Mouse (Mus musculus) lung, adult 2 months (tissue): ENCODE results near the gene Gm49387. TPM values are rescaled to one million over a fixed set of nuclear protein-coding genes. Genes with fewer than 3 reads are reported as not detected.

Experiments used
- DNase-seq: peaks from one replicate; pipeline ENCODE4 v3.0.0; 2022
- H3K4me1 ChIP-seq: fragments of 200-500 bp; 2 replicates; pipeline ENCODE4 v1.6.1; 2011; ENCODE audit warnings: low read length; ENCODE audit not compliant: control insufficient read depth, insufficient read depth
- H3K4me3 ChIP-seq: fragments of 200-500 bp; replicated peaks from 2 replicates; pipeline ENCODE3; 2011; ENCODE audit warnings: low read depth, mild to moderate bottlenecking, control low read depth, low read length; ENCODE audit errors: extremely low read depth
- CTCF ChIP-seq: fragments of 200-500 bp; IDR thresholded peaks from 2 replicates; pipeline ENCODE4 v1.5.1; 2011; ENCODE audit warnings: mild to moderate bottlenecking, low read length, control low read depth; ENCODE audit not compliant: insufficient read depth
- POLR2A ChIP-seq: fragments of 200-500 bp; IDR thresholded peaks from 2 replicates; pipeline ENCODE4 v1.6.1; 2011; ENCODE audit warnings: low read depth, mild to moderate bottlenecking, control low read depth, low read length, borderline replicate concordance; ENCODE audit errors: extremely low read depth
- WGBS: fragments of 180-500 bp; shearing (Covaris S2); methylation state at CpG from one replicate; pipeline ENCODE4 v1.1.7; 2018; 5-methylcytosine and 5-hydroxymethylcytosine counted together
- polyA plus RNA-seq: library from polyadenylated mRNA; depleted of rRNA; stranded (reverse); fragments of >200 nt; gene quantifications from 2 replicates; pipeline ENCODE4 v1.2.3, GENCODE M21; 2012

Gene Gm49387
- polyA plus RNA-seq, 1 experiment, result not detected

GRCm38 (mm10) chr14:31654816-31655215 is 14.1 kb upstream of the Gm49387 start:
- Histone ChIP-seq H3K4me1 (peaks cover 5% of the 10 kb centered on the region), H3K4me3 (no peak overlapping the region)
- DNase-seq, result no peak
- 85% methylated on average over 5 of the region's 5 CpGs for WGBS
- no peak for TF ChIP-seq CTCF
- no peak for TF ChIP-seq POLR2A

GRCm38 (mm10) chr14:31653101-31653875 is 12.6 kb upstream of the Gm49387 start:
- DNase-seq, result no peak
- peaks cover 2% of the 10 kb centered on the region; the same call in 1 of the 2 replicates for H3K4me1 ChIP-seq
- no peak overlapping the region for H3K4me3 ChIP-seq
- TF ChIP-seq POLR2A (no peak), CTCF (no peak)
- WGBS, result 71% methylated on average over 14 of the region's 14 CpGs

- TF ChIP-seq CTCF (no peak), POLR2A (no peak)
- WGBS, result 56% methylated on average over 1 of the region's 1 CpGs
- Histone ChIP-seq H3K4me3 (no peak overlapping the region), H3K4me1 (peaks cover 2% of the 10 kb centered on the region; the same call in 1 of the 2 replicates)
- DNase-seq, result no peak
Observed at GRCm38 (mm10) chr14:31652624-31653023, 11.9 kb upstream of the Gm49387 start.

GRCm38 (mm10) chr14:31652106-31652505 is 11.4 kb upstream of the Gm49387 start:
- WGBS, result 51% methylated on average over 5 of the region's 5 CpGs
- Histone ChIP-seq H3K4me1 (no peaks in the 10 kb centered on the region), H3K4me3 (no peak overlapping the region)
- no peak for TF ChIP-seq CTCF
- TF ChIP-seq POLR2A, result no peak
- no peak for DNase-seq

GRCm38 (mm10) chr14:31651206-31651605 is 10.5 kb upstream of the Gm49387 start:
- H3K4me3 ChIP-seq, result no peak overlapping the region
- TF ChIP-seq POLR2A, result no peak
- no peak for TF ChIP-seq CTCF
- WGBS, result 64% methylated on average over 7 of the region's 7 CpGs
- no peak for DNase-seq
- no peaks in the 10 kb centered on the region for H3K4me1 ChIP-seq

- Histone ChIP-seq H3K4me3 (no peak overlapping the region), H3K4me1 (no peaks in the 10 kb centered on the region)
- TF ChIP-seq CTCF (no peak), POLR2A (no peak)
- no peak for DNase-seq
- 99% methylated on average over 3 of the region's 3 CpGs for WGBS
Observed at GRCm38 (mm10) chr14:31650347-31650746, 9.7 kb upstream of the Gm49387 start.

- Histone ChIP-seq H3K4me1 (no peaks in the 10 kb centered on the region), H3K4me3 (no peak overlapping the region)
- 81% methylated on average over 10 of the region's 10 CpGs for WGBS
- DNase-seq, result no peak
- no peak for TF ChIP-seq CTCF
Observed at GRCm38 (mm10) chr14:31647991-31648390, 7.3 kb upstream of the Gm49387 start.

- TF ChIP-seq CTCF (no peak), POLR2A (no peak)
- Histone ChIP-seq H3K4me1 (peaks cover 3% of the 10 kb centered on the region; the same call in 1 of the 2 replicates), H3K4me3 (no peak overlapping the region)
- DNase-seq, result no peak
- WGBS, result 85% methylated on average over 7 of the region's 7 CpGs
Observed at GRCm38 (mm10) chr14:31645920-31646319, 5.2 kb upstream of the Gm49387 start.

GRCm38 (mm10) chr14:31644931-31645547 is 4.4 kb upstream of the Gm49387 start:
- 68% methylated on average over 3 of the region's 3 CpGs for WGBS
- Histone ChIP-seq H3K4me1 (peaks cover 3% of the 10 kb centered on the region), H3K4me3 (no peak overlapping the region)
- no peak for DNase-seq
- TF ChIP-seq CTCF, result no peak
- TF ChIP-seq POLR2A, result no peak

GRCm38 (mm10) chr14:31644183-31644830 is 3.6 kb upstream of the Gm49387 start:
- DNase-seq, result no peak
- H3K4me3 ChIP-seq, result no peak overlapping the region
- WGBS, result 69% methylated on average over 5 of the region's 5 CpGs
- TF ChIP-seq POLR2A, result no peak
- TF ChIP-seq CTCF, result no peak
- H3K4me1 ChIP-seq, result peaks cover 3% of the 10 kb centered on the region
